In the genomic region with DNA sequence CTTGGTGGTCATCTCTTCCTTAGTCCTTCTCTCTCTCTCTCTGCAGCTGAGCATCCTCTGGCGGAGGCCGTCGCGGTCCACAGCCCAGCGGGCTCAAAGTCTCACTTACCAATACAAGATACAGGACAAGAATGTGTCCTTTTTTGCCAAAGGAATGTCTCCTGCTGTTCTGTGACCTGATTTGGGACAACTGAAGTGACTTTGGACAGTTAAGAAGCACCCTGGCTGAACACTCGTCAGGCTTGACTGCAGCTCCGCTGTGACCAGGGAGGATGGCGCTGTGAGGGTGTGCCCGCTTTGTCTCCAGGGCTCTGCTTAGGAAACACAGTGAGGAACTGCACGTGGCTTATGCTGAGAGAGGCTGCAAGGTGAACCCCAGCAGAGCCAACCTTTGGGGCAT, we compare ENCODE assay signal across 27 mouse cellular contexts. TPM values are rescaled to one million over a fixed set of nuclear protein-coding genes. Genes with fewer than 3 reads are reported as not detected.
DNase-seq lines count a peak whose midpoint lies in the region; ATAC-seq lines count a peak whose summit lies in the region.
"Had no signal": no experiment of that assay in that cellular context is flagged by ENCODE, and none has a peak within 500 bp of the region (broad histone marks: within the 10 kb centered on the region; RNA-seq: fewer than 3 reads in every experiment).

No protein-coding gene starts in this region.

- H3K4me3 ChIP-seq in kidney, embryonic 15.5 days (replicated peaks) = no peak overlapping the region
- H3K4me3 ChIP-seq: limb, embryonic 13.5 days; lung, embryonic 15.5 days; midbrain, embryonic 10.5 days; myocyte; neural tube, embryonic 12.5 days had no signal

- DNase-seq in Muller cell, postnatal 12 days (ENCODE audit: inconsistent ontology term) = peak; percentile 50
- peak; percentile 38 for DNase-seq in kidney, adult 18-20 months
- DNase-seq in kidney, postnatal 25 days = peak; percentile 43 to 63
- DNase-seq in cerebellum, postnatal 10 days = no peak
- DNase-seq in spleen, postnatal 14 days (ENCODE audit: low spot score in 2 of 2) = no peak
- no peak for DNase-seq in cerebellum, adult 9-10 months
- DNase-seq: adrenal gland, postnatal 14 days; cerebellum, adult 18-20 months; cerebellum, postnatal 36 days; gastrocnemius, postnatal 14 days; heart, adult 18-20 months; heart, postnatal 36 days; layer of hippocampus, postnatal 36 days; right cerebral cortex, adult 18-20 months; right cerebral cortex, postnatal 4 days; thymus, adult 2 months had no signal

- no peak overlapping the region for H3K27ac ChIP-seq in kidney, embryonic 15.5 days
- H3K27ac ChIP-seq: hindbrain, embryonic 14.5 days; limb, embryonic 13.5 days; lung, embryonic 15.5 days; midbrain, embryonic 10.5 days; neural tube, embryonic 12.5 days had no signal

- no peaks in the 10 kb centered on the region for H3K9me3 ChIP-seq in kidney, embryonic 15.5 days (replicated peaks)
- H3K9me3 ChIP-seq: limb, embryonic 13.5 days; lung, embryonic 15.5 days; midbrain, embryonic 10.5 days; neural tube, embryonic 12.5 days had no signal

- no peak overlapping the region for H3K4me2 ChIP-seq in kidney, embryonic 15.5 days
- H3K4me2 ChIP-seq: heart, embryonic 11.5 days; hindbrain, embryonic 14.5 days; limb, embryonic 13.5 days; liver, embryonic 11.5 days; lung, embryonic 15.5 days; neural tube, embryonic 12.5 days had no signal

- 80% methylated on average over 10 of the region's 10 CpGs for WGBS in kidney, embryonic 15.5 days

- no peak overlapping the region for H3K9ac ChIP-seq in kidney, embryonic 15.5 days
- H3K9ac ChIP-seq: hindbrain, embryonic 14.5 days; limb, embryonic 13.5 days; lung, embryonic 15.5 days; neural tube, embryonic 12.5 days had no signal

- H3K36me3 ChIP-seq in kidney, embryonic 15.5 days = peaks cover 56% of the 10 kb centered on the region

- no peaks in the 10 kb centered on the region for H3K4me1 ChIP-seq in kidney, embryonic 15.5 days
- H3K4me1 ChIP-seq: limb, embryonic 13.5 days; lung, embryonic 15.5 days; neural tube, embryonic 12.5 days had no signal

- H3K27me3 ChIP-seq in kidney, embryonic 15.5 days = no peaks in the 10 kb centered on the region
- H3K27me3 ChIP-seq: limb, embryonic 13.5 days; lung, embryonic 15.5 days; neural tube, embryonic 12.5 days had no signal

- peak; percentile 69; the same call in 1 of the 2 replicates for ATAC-seq in kidney, embryonic 15.5 days (replicated peaks; ENCODE audit: low FRiP score)
- ATAC-seq: forebrain, embryonic 14.5 days; inflammation-experienced regulatory T-cells, adult 6 months had no signal

RNA-seq across cellular contexts. Expression of a gene that starts 12.3 kb away (rescaled TPM):
- polyA plus RNA-seq in kidney, embryonic 15.5 days (2015; fragmentation: Nextera tagmentation; extraction: Ambion mirVana) = 37.9 and 38.8 TPM in 2 replicates

RNA-seq across cellular contexts. Expression of a gene that starts 15.8 kb away (rescaled TPM):
- polyA plus RNA-seq in kidney, embryonic 15.5 days (2015; fragmentation: Nextera tagmentation; extraction: Ambion mirVana) = 28.8 and 29.9 TPM in 2 replicates

Comparison
In these comparisons a context has a peak if more than half of its experiments do, and no peak if none do; other contexts are left out.
1. DNase-seq: peak in Muller cell, postnatal 12 days (single experiment), kidney, adult 18-20 months (single experiment) and kidney, postnatal 25 days (2 of 2); none in cerebellum, postnatal 10 days (0 of 2), spleen, postnatal 14 days (0 of 2) and cerebellum, adult 9-10 months (single experiment).